Mouse (Mus musculus): ENCODE measurements around the gene Sorcs1.

GRCm38 (mm10) chr19:50677903-50678896 is at the start of gene Sorcs1:
- TF ChIP-seq GATA1 (IDR thresholded peaks at IDR 0.05; ENCODE audit: low read length): no peak
- no peak for TF ChIP-seq TAL1 (IDR thresholded peaks at IDR 0.05; ENCODE audit: low read length)

All from erythroblast, embryonic 14.5 days (primary cell).